Mouse (Mus musculus): ENCODE results near the gene Gm35549.

The Gm35549 gene

GRCm38 (mm10) chr9:122823374-122824017 lies 20.3 kb downstream of the Gm35549 start:
- no peak for DNase-seq

GRCm38 (mm10) chr9:122815239-122815851 lies 28.5 kb downstream of the Gm35549 start:
- DNase-seq, result no peak

GRCm38 (mm10) chr9:122814775-122815174 lies 29.1 kb downstream of the Gm35549 start:
- no peak for DNase-seq

GRCm38 (mm10) chr9:122812386-122812785 lies 31.4 kb downstream of the Gm35549 start:
- DNase-seq, result no peak

GRCm38 (mm10) chr9:122810212-122810611 lies 33.6 kb downstream of the Gm35549 start:
- DNase-seq, result no peak

- DNase-seq, result no peak
Observed at GRCm38 (mm10) chr9:122807186-122807585, 36.6 kb downstream of the Gm35549 start.

- no peak for DNase-seq
Observed at GRCm38 (mm10) chr9:122805845-122806341, 37.9 kb downstream of the Gm35549 start.

- DNase-seq, result peak; percentile 92
Observed at GRCm38 (mm10) chr9:122805053-122805844, 38.6 kb downstream of the Gm35549 start, which contains the start of gene Tcaim. TSS of gene Tcaim (plus strand) at chr9:122805539.

- DNase-seq, result no peak
Observed at GRCm38 (mm10) chr9:122786534-122786933, 57.3 kb downstream of the Gm35549 start.

- no peak for DNase-seq
Observed at GRCm38 (mm10) chr9:122785231-122785630, 58.6 kb downstream of the Gm35549 start.
